ENCODE assay signal across 19 mouse cellular contexts in the genomic region with DNA sequence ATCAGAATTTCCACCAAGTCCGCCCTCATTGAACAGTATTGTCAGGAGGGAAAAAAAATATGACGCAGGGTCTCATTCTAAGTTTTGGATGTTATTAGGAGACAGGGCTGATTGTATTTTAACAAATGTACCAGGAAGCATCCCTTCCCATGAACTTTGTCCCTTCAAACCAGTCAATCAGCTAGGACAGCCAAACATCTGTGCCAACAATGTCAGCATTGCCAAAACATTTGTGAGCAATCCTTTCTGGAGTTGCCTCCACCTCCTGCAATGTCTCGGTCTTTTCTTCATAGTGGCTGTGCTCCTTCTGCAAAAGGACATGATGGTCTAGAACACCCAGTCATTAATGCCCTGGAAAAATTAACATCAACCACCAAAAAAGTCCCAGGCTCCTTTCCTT.
A peak's percentile ranks its signal among the peaks of the same experiment; 100 is the strongest.
DNase-seq lines count a peak whose midpoint lies in the region; ATAC-seq and TF ChIP-seq lines count a peak whose summit lies in the region.
"Had no signal": no experiment of that assay in that cellular context is flagged by ENCODE, and none has a peak within 500 bp of the region (broad histone marks: within the 10 kb centered on the region; RNA-seq: fewer than 3 reads in every experiment).

No protein-coding gene starts in this region.

- TF ChIP-seq POLR2A in kidney, adult 2 months (IDR thresholded peaks at IDR 0.05; ENCODE audit: low read depth, low read length): no peak

- H3K27me3 ChIP-seq in kidney, adult 2 months (replicated peaks; ENCODE audit: control insufficient read depth, insufficient read depth, low read length): no peaks in the 10 kb centered on the region
- no peaks in the 10 kb centered on the region for H3K27me3 ChIP-seq in kidney, embryonic 16.5 days (ENCODE audit: insufficient read depth, low read length)
- H3K27me3 ChIP-seq: heart, embryonic 15.5 days; midbrain, embryonic 12.5 days; neural tube, embryonic 13.5 days had no signal

- H3K27ac ChIP-seq in kidney, adult 2 months (ENCODE audit: insufficient read depth, low read depth, low read length): no peak overlapping the region
- no peak overlapping the region for H3K27ac ChIP-seq in kidney, embryonic 16.5 days (ENCODE audit: low read length)
- H3K27ac ChIP-seq: forebrain, embryonic 13.5 days; heart, embryonic 15.5 days; hindbrain, postnatal 0 days; kidney, postnatal 0 days; macrophage; midbrain, embryonic 12.5 days; neural tube, embryonic 13.5 days had no signal

- no peaks in the 10 kb centered on the region for H3K36me3 ChIP-seq in kidney, adult 2 months (ENCODE audit: control insufficient read depth, insufficient read depth, low read length)
- no peaks in the 10 kb centered on the region for H3K36me3 ChIP-seq in kidney, embryonic 16.5 days (ENCODE audit: insufficient read depth, low read length)
- H3K36me3 ChIP-seq: G1E; heart, embryonic 15.5 days; midbrain, embryonic 12.5 days; neural tube, embryonic 13.5 days had no signal

- H3K4me2 ChIP-seq in kidney, embryonic 16.5 days (replicated peaks; ENCODE audit: low read depth, low read length): no peak overlapping the region
- H3K4me2 ChIP-seq: forebrain, embryonic 13.5 days; heart, embryonic 15.5 days; liver, embryonic 11.5 days; midbrain, embryonic 12.5 days; neural tube, embryonic 13.5 days had no signal

- no peak overlapping the region for H3K9ac ChIP-seq in kidney, embryonic 16.5 days (replicated peaks; ENCODE audit: low read length)
- H3K9ac ChIP-seq: forebrain, embryonic 13.5 days; heart, embryonic 15.5 days; midbrain, embryonic 12.5 days; neural tube, embryonic 13.5 days had no signal

- no peaks in the 10 kb centered on the region; the same call in 1 of the 2 replicates for H3K9me3 ChIP-seq in kidney, embryonic 16.5 days (ENCODE audit: low read length)
- H3K9me3 ChIP-seq: forebrain, embryonic 13.5 days; G1E; heart, embryonic 15.5 days; midbrain, embryonic 12.5 days; neural tube, embryonic 13.5 days had no signal

- 51% methylated on average over 3 of the region's 3 CpGs for WGBS in kidney, adult 2 months
- WGBS in kidney, embryonic 16.5 days: 87% methylated on average over 3 of the region's 3 CpGs

- peak; percentile 92 for DNase-seq in kidney, adult 2 months
- DNase-seq in 3T3-L1 (ENCODE audit: low read depth, low spot score) (peak; percentile 14), NIH3T3 (ENCODE audit: low read depth) (peak; percentile 12)
- DNase-seq in kidney, postnatal 25 days: peak; percentile 64 to 75
- no peak for DNase-seq in layer of hippocampus, adult 9-11 months
- DNase-seq in frontal cortex, adult 2 months (ENCODE audit: extremely low spot score in 1 of 2, low spot score in 1 of 2): no peak
- DNase-seq: cerebellum, postnatal 25 days; heart, adult 18-20 months had no signal

- H3K4me1 ChIP-seq in kidney, adult 2 months (ENCODE audit: control insufficient read depth, insufficient read depth, low read length): peaks cover 45% of the 10 kb centered on the region
- H3K4me1 ChIP-seq in kidney, embryonic 16.5 days (ENCODE audit: insufficient read depth, low read length): peaks cover 14% of the 10 kb centered on the region

- H3K4me3 ChIP-seq in kidney, adult 2 months (ENCODE audit: insufficient read depth, low read depth, low read length): no peak overlapping the region
- no peak overlapping the region for H3K4me3 ChIP-seq in kidney, embryonic 16.5 days (ENCODE audit: low read length)
- H3K4me3 ChIP-seq: forebrain, embryonic 13.5 days; heart, embryonic 15.5 days; midbrain, embryonic 12.5 days; neural tube, embryonic 13.5 days had no signal

- ATAC-seq in kidney, embryonic 16.5 days (ENCODE audit: low FRiP score, low TSS enrichment): no peak
- ATAC-seq: CD4-positive, CD25-positive, alpha-beta regulatory T cell, adult 4 months; forebrain, embryonic 13.5 days; hindbrain, postnatal 0 days had no signal

- no peak for TF ChIP-seq CTCF in kidney, adult 2 months (conservative IDR thresholded peaks at IDR 0.05; ENCODE audit: insufficient read depth, insufficient read length, low read depth, low read length)

Comparison
In these comparisons a context has a peak if more than half of its experiments do, and no peak if none do; other contexts are left out.
1. DNase-seq: peak in kidney, adult 2 months (single experiment), 3T3-L1 (single experiment), NIH3T3 (single experiment) and kidney, postnatal 25 days (2 of 2); none in layer of hippocampus, adult 9-11 months (single experiment) and frontal cortex, adult 2 months (0 of 2).